In the genomic region with DNA sequence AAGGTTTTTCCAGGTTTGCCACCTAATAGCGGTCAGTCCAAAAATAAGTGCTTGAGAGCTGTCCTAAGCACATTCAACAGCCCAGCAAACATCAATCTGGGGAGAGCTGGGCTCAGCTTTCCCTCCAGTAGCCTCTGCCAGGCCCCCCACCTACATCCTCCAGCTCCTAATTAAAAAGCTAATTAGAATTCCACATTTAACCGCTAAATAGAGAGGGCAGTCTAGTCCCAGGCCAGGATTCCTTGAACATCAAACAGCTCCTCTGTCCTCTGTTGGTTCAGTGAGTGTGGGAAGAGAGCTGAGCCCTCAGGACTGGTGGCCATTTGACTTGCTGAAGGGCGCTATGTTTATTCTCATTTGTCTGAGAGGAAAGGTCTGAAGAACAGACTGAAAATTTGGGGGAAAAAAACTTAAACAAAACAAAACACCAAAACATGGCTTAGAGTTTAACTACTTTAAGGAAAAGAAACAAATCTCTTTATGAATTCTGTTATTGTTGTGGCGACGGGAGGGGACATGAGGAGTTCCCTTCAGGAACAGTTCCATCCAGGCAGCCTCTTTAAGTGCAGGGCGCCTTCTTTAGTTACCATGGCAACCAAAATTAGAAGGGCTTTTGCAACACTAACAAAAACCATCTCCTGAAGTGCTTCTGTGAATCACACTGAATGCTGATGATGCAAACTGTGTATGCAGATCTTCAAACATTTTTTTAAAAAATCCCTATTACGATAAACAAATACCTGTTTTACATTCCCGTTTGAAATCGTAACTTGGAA, we compare ENCODE assay signal across 11 mouse cellular contexts. TPM values are rescaled to one million over a fixed set of nuclear protein-coding genes. Genes with fewer than 3 reads are reported as not detected.
A peak's percentile ranks its signal among the peaks of the same experiment; 100 is the strongest.
DNase-seq lines count a peak whose midpoint lies in the region; ATAC-seq lines count a peak whose summit lies in the region.
"Had no signal": no experiment of that assay in that cellular context is flagged by ENCODE, and none has a peak within 500 bp of the region (broad histone marks: within the 10 kb centered on the region; RNA-seq: fewer than 3 reads in every experiment).

No protein-coding gene starts in this region.

- peaks cover 2% of the 10 kb centered on the region; the same call in 1 of the 2 replicates for H3K36me3 ChIP-seq in hindbrain, embryonic 10.5 days
- no peaks in the 10 kb centered on the region for H3K36me3 ChIP-seq in hindbrain, embryonic 11.5 days (ENCODE audit: control insufficient read depth, insufficient read depth, low read length)
- no peaks in the 10 kb centered on the region for H3K36me3 ChIP-seq in forebrain, embryonic 15.5 days
- H3K36me3 ChIP-seq in limb, embryonic 10.5 days = no peaks in the 10 kb centered on the region
- H3K36me3 ChIP-seq: kidney, embryonic 15.5 days; liver, embryonic 15.5 days had no signal

- H3K9ac ChIP-seq in hindbrain, embryonic 11.5 days (ENCODE audit: low read depth, low read length) = no peak overlapping the region
- no peak overlapping the region for H3K9ac ChIP-seq in forebrain, embryonic 15.5 days (replicated peaks)
- H3K9ac ChIP-seq: kidney, embryonic 15.5 days; liver, embryonic 15.5 days had no signal

- WGBS in hindbrain, embryonic 10.5 days = 57% methylated on average over 9 of the region's 9 CpGs
- 53% methylated on average over 9 of the region's 9 CpGs for WGBS in hindbrain, embryonic 11.5 days
- 10% methylated on average over 9 of the region's 9 CpGs for WGBS in forebrain, embryonic 15.5 days
- WGBS in limb, embryonic 10.5 days = 60% methylated on average over 9 of the region's 9 CpGs

- H3K9me3 ChIP-seq in hindbrain, embryonic 10.5 days = no peaks in the 10 kb centered on the region
- no peaks in the 10 kb centered on the region for H3K9me3 ChIP-seq in hindbrain, embryonic 11.5 days (ENCODE audit: control insufficient read depth, low read length)
- H3K9me3 ChIP-seq in forebrain, embryonic 15.5 days = no peaks in the 10 kb centered on the region
- no peaks in the 10 kb centered on the region for H3K9me3 ChIP-seq in limb, embryonic 10.5 days (replicated peaks)
- H3K9me3 ChIP-seq: kidney, embryonic 15.5 days; liver, embryonic 15.5 days had no signal

- no peaks in the 10 kb centered on the region for H3K27me3 ChIP-seq in hindbrain, embryonic 10.5 days (ENCODE audit: insufficient read depth, poor library complexity, severe bottlenecking)
- H3K27me3 ChIP-seq in hindbrain, embryonic 11.5 days (ENCODE audit: control insufficient read depth, insufficient read depth, low read length) = no peaks in the 10 kb centered on the region
- H3K27me3 ChIP-seq in forebrain, embryonic 15.5 days = no peaks in the 10 kb centered on the region
- H3K27me3 ChIP-seq in limb, embryonic 10.5 days (ENCODE audit: low read depth, poor library complexity, severe bottlenecking) = no peaks in the 10 kb centered on the region
- H3K27me3 ChIP-seq: kidney, embryonic 15.5 days had no signal

- no peak for DNase-seq in hindbrain, embryonic 10.5 days (ENCODE audit: low spot score)
- DNase-seq in hindbrain, embryonic 11.5 days (ENCODE audit: low spot score) = no peak
- DNase-seq in R1 (ENCODE audit: low read depth, low spot score) = peak; percentile 64
- no peak for DNase-seq in limb, embryonic 10.5 days (ENCODE audit: low spot score)
- DNase-seq in urinary bladder, adult 2 months (ENCODE audit: low spot score) = no peak
- no peak for DNase-seq in lung, postnatal 14 days
- no peak for DNase-seq in lung, postnatal 25 days (ENCODE audit: low spot score)
- DNase-seq: gastrocnemius, postnatal 10 days had no signal

- ATAC-seq in hindbrain, embryonic 11.5 days (ENCODE audit: low FRiP score) = no peak
- peak; percentile 57 for ATAC-seq in forebrain, embryonic 15.5 days (replicated peaks)

- peaks cover 26% of the 10 kb centered on the region for H3K4me1 ChIP-seq in hindbrain, embryonic 10.5 days (replicated peaks)
- no peaks in the 10 kb centered on the region; the same call in 1 of the 2 replicates for H3K4me1 ChIP-seq in hindbrain, embryonic 11.5 days (replicated peaks; ENCODE audit: control insufficient read depth, insufficient read depth, low read length)
- H3K4me1 ChIP-seq in forebrain, embryonic 15.5 days = peaks cover 30% of the 10 kb centered on the region
- H3K4me1 ChIP-seq in limb, embryonic 10.5 days = peaks cover 30% of the 10 kb centered on the region

- 0 out of 2 replicates have a peak overlapping the region, but pooled peaks have one; percentile 70 for H3K4me3 ChIP-seq in hindbrain, embryonic 10.5 days
- H3K4me3 ChIP-seq in hindbrain, embryonic 11.5 days (ENCODE audit: low read depth, low read length) = no peak overlapping the region
- peak overlapping the region; percentile 64 for H3K4me3 ChIP-seq in forebrain, embryonic 15.5 days
- H3K4me3 ChIP-seq in limb, embryonic 10.5 days = peak overlapping the region; percentile 66; the same call in 1 of the 2 replicates
- H3K4me3 ChIP-seq: liver, embryonic 15.5 days had no signal

- no peak overlapping the region for H3K4me2 ChIP-seq in hindbrain, embryonic 11.5 days (replicated peaks; ENCODE audit: low read depth, low read length)
- H3K4me2 ChIP-seq in forebrain, embryonic 15.5 days (replicated peaks) = peak overlapping the region; percentile 86; the same call in 1 of the 2 replicates

- no peak overlapping the region for H3K27ac ChIP-seq in hindbrain, embryonic 10.5 days
- H3K27ac ChIP-seq in hindbrain, embryonic 11.5 days (ENCODE audit: low read depth, low read length) = no peak overlapping the region
- H3K27ac ChIP-seq in forebrain, embryonic 15.5 days (replicated peaks) = peak overlapping the region; percentile 85
- H3K27ac ChIP-seq in limb, embryonic 10.5 days = no peak overlapping the region
- H3K27ac ChIP-seq: kidney, embryonic 15.5 days; liver, embryonic 15.5 days had no signal

RNA-seq across cellular contexts. Expression of gene Nim1k, which starts 1.6 kb away (rescaled TPM):
- 1.3 and 1.5 TPM in 2 replicates for polyA plus RNA-seq in hindbrain, embryonic 10.5 days (2016; fragmentation: Nextera tagmentation; extraction: Ambion mirVana)
- polyA plus RNA-seq in hindbrain, embryonic 11.5 days (2014; fragmentation: Nextera tagmentation; extraction: Ambion mirVana) = 1.0 and 2.1 TPM in 2 replicates
- polyA plus RNA-seq in forebrain, embryonic 15.5 days (2015; fragmentation: Nextera tagmentation; extraction: Ambion mirVana) = 6.8 and 7.3 TPM in 2 replicates
- 1.6 and 1.7 TPM in 2 replicates for polyA plus RNA-seq in limb, embryonic 10.5 days (2016; fragmentation: Nextera tagmentation; extraction: Ambion mirVana)
- 0.41 and 0.83 TPM in 2 replicates for polyA plus RNA-seq in urinary bladder, adult 2 months (2012; rRNA removed)

RNA-seq across cellular contexts. Expression of gene Zfp131, which starts 36.6 kb away (rescaled TPM):
- 35.0 and 39.8 TPM in 2 replicates for polyA plus RNA-seq in hindbrain, embryonic 10.5 days (2016; fragmentation: Nextera tagmentation; extraction: Ambion mirVana)
- polyA plus RNA-seq in hindbrain, embryonic 11.5 days (2014; fragmentation: Nextera tagmentation; extraction: Ambion mirVana) = 44.1 and 45.9 TPM in 2 replicates
- 46.7 and 47.7 TPM in 2 replicates for polyA plus RNA-seq in forebrain, embryonic 15.5 days (2015; fragmentation: Nextera tagmentation; extraction: Ambion mirVana)
- 41.6 and 45.1 TPM in 2 replicates for polyA plus RNA-seq in limb, embryonic 10.5 days (2016; fragmentation: Nextera tagmentation; extraction: Ambion mirVana)
- 18.1 and 20.0 TPM in 2 replicates for polyA plus RNA-seq in urinary bladder, adult 2 months (2012; rRNA removed)
